Mouse (Mus musculus) G1E (cell line): ENCODE data around the gene Gm29644. TPM values are rescaled to one million over a fixed set of nuclear protein-coding genes. Genes with fewer than 3 reads are reported as not detected.
"Not testable (repeated sequence)": the region's sequence is repeated elsewhere in the genome, so short reads cannot be mapped to it uniquely, and the experiment has no call there.

Source experiments
- ATAC-seq: 2 replicates; pipeline ENCODE4 v1.8.0; 2016; ENCODE audit warnings: mild to moderate bottlenecking; ENCODE audit not compliant: insufficient number of reproducible peaks, poor library complexity, low FRiP score, severe bottlenecking; ENCODE audit errors: extremely low read depth
- DNase-seq: peaks from one replicate; pipeline ENCODE4 v3.0.0; 2012; ENCODE audit warnings: low spot score
- H3K27me3 ChIP-seq: 2 replicates; pipeline ENCODE4 v1.6.1; 2012; ENCODE audit warnings: mild to moderate bottlenecking, low read length, inconsistent platforms; ENCODE audit not compliant: insufficient read depth
- H3K36me3 ChIP-seq: replicated peaks from 2 replicates; pipeline ENCODE3; 2012; ENCODE audit warnings: mild to moderate bottlenecking, inconsistent platforms
- H3K4me1 ChIP-seq: 2 replicates; pipeline ENCODE4 v1.6.1; 2012; ENCODE audit warnings: low read depth, low read length, inconsistent platforms, mixed read lengths; ENCODE audit not compliant: insufficient read depth
- H3K4me3 ChIP-seq: 2 replicates; pipeline ENCODE4 v1.5.1; 2012; ENCODE audit warnings: low read depth, mild to moderate bottlenecking, inconsistent platforms, low read length, moderate library complexity, mixed read lengths
- H3K9me3 ChIP-seq: replicated peaks from 2 replicates; pipeline ENCODE4 v1.6.1; 2012; ENCODE audit warnings: inconsistent platforms
- polyA plus RNA-seq: library from polyadenylated mRNA; stranded (reverse); fragments of >175 nt; gene quantifications from 2 replicates; pipeline ENCODE4 v1.2.3, GENCODE M21; 2012
- total RNA-seq, 2 experiments: library from RNA; stranded (forward) in 1 of 2; stranded (reverse) in 1 of 2; fragments of 200-1000 nt in 1 of 2; fragments of >200 nt in 1 of 2; fragmentation: Nextera tagmentation in 1 of 2; gene quantifications; 2 replicates each; pipeline ENCODE4 v1.2.3; 2014 to 2017

The Gm29644 gene
- total RNA-seq (2014; fragmentation: Nextera tagmentation) = not detected in 2 replicates
- total RNA-seq (2017) = not detected in 2 replicates
- not detected in 2 replicates for polyA plus RNA-seq

DNA sequence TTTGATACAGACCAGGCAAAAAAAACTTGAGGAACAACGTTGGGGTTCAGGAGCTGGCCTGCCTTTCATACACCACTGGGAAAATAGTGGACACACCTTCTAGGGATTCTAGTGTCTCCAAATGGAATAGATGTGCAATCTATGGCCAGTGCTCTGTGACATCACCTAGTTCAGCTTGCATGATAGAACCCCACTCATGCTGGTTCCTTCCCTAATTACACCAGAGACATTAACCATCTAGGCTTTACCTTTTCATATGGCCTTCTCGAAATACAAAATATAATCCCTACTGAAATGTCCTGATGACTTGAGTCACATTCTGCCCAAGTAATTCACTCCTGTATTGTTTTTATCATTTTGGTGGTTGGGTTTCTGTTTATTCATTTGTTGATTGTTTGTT is at the start of gene Gm29644, which contains the start of gene Gm29423:
Gene Gm29644, minus strand, starts transcription at position 157 of the 400 bp plus-strand sequence.
Gene Gm29423, minus strand, starts transcription at position 101 of the 400 bp plus-strand sequence.
- not testable (repeated sequence) for H3K9me3 ChIP-seq, DNase-seq, H3K36me3 ChIP-seq, ATAC-seq, H3K4me1 ChIP-seq, H3K27me3 ChIP-seq, H3K4me3 ChIP-seq

DNA sequence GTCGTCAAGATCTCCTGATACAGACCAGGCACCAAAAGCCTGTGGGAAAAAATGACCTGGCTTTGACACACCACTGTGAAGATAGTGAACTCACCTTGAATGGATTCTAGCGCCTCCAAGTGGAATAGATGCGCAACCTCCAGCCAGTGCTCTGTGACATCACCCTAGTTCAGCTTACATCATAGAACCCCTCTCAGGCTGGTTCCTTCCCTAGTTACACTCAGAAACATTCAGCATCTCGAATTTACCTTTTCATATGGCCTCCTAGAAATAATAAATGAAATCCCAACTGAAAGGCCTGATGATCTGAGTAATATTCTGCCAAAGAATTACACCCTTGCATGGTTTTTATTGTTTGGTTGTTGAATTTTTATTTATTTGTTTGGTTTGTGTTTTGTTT is 29.6 kb downstream of the Gm29644 start, which contains the start of gene Gm21118:
Gene Gm21118, minus strand, starts transcription at position 101 of the 400 bp plus-strand sequence.
- ATAC-seq, H3K36me3 ChIP-seq, H3K27me3 ChIP-seq, H3K4me3 ChIP-seq, DNase-seq, H3K4me1 ChIP-seq, H3K9me3 ChIP-seq: not testable (repeated sequence)

Other genes with a start within 250 kb of the Gm29644 start
- gene Gm21118, start 29.7 kb downstream of the Gm29644 start, total RNA-seq (2014; fragmentation: Nextera tagmentation) = not detected in 2 replicates
- not detected in 2 replicates for gene Gm21118, start 29.7 kb downstream of the Gm29644 start, total RNA-seq (2017)
- not detected in 2 replicates for gene Gm21118, start 29.7 kb downstream of the Gm29644 start, polyA plus RNA-seq
- gene Gm29423, start 56 bp downstream of the Gm29644 start, total RNA-seq (2014; fragmentation: Nextera tagmentation) = not detected in 2 replicates
- gene Gm29423, start 56 bp downstream of the Gm29644 start, total RNA-seq (2017) = not detected in 2 replicates
- gene Gm29423, start 56 bp downstream of the Gm29644 start, polyA plus RNA-seq = not detected in 2 replicates
- gene Gm20888, start 138.5 kb upstream of the Gm29644 start, total RNA-seq (2014; fragmentation: Nextera tagmentation) = not detected in 2 replicates
- gene Gm20888, start 138.5 kb upstream of the Gm29644 start, total RNA-seq (2017) = not detected in 2 replicates
- gene Gm20888, start 138.5 kb upstream of the Gm29644 start, polyA plus RNA-seq = not detected in 2 replicates